Mouse (Mus musculus): ENCODE data around the gene Gm21366. TPM values are rescaled to one million over a fixed set of nuclear protein-coding genes. Genes with fewer than 3 reads are reported as not detected.

The Gm21366 gene
- not detected in 2 replicates for polyA plus RNA-seq (2012; rRNA removed)

GRCm38 (mm10) chrY:22861156-22861555 is at the start of gene Gm21366:
Gene Gm21366, minus strand, starts transcription at chrY:22861256.

All from liver, embryonic 18 days (tissue).